Mouse (Mus musculus): ENCODE data around the gene Sestd1. TPM values are rescaled to one million over a fixed set of nuclear protein-coding genes. Genes with fewer than 3 reads are reported as not detected.
A peak's percentile ranks its signal among the peaks of the same experiment; 100 is the strongest.

Gene Sestd1
- polyA plus RNA-seq, 1 experiment from 2014 or later, result 22.0 TPM

- ATAC-seq, result no peak; the same call in 1 of the 2 replicates
- H3K4me1 ChIP-seq (ENCODE audit: control insufficient read depth, insufficient read depth, low read depth, low read length), result peaks cover 12% of the 10 kb centered on the region
- peaks cover 3% of the 10 kb centered on the region; the same call in 1 of the 2 replicates for H3K36me3 ChIP-seq (ENCODE audit: control insufficient read depth, insufficient read depth, low read length)
- no peaks in the 10 kb centered on the region for H3K27me3 ChIP-seq (replicated peaks; ENCODE audit: control insufficient read depth, insufficient read depth, low read length)
- no peak overlapping the region for H3K4me2 ChIP-seq (ENCODE audit: low read length)
- no peaks in the 10 kb centered on the region for H3K9me3 ChIP-seq (ENCODE audit: control insufficient read depth, low read length)
- WGBS, result 78% methylated on average over 3 of the region's 3 CpGs
- H3K9ac ChIP-seq (ENCODE audit: low read depth, low read length), result no peak overlapping the region
- no peak overlapping the region for H3K27ac ChIP-seq (ENCODE audit: low read depth, low read length)
- H3K4me3 ChIP-seq (ENCODE audit: low read length), result no peak overlapping the region
Measured at GRCm38 (mm10) chr2:77245806-77246205, 34.6 kb downstream of the Sestd1 start.

DNA sequence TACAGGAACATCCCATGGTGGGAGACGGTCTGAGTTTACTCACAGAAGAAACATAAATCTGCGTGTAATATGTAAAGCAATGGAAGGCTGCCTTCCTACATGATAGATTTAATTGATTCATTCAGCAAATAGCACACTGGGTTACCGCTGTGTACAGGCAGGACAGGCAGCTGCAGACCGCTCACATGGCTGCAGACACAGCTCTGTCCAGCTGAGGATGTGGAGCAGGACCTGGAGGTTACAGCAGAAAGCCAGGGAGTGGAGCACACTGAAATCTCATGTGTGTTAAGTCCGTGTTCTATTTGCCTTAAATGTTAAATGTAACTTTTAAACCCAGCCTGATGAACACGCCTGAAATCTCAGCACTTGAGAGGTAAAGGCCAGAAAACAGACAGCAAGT lies 38.1 kb downstream of the Sestd1 start:
- H3K9ac ChIP-seq (ENCODE audit: low read depth, low read length), result no peak overlapping the region
- 92% methylated on average over 6 of the region's 6 CpGs for WGBS
- no peak overlapping the region for H3K4me3 ChIP-seq (ENCODE audit: low read length)
- no peaks in the 10 kb centered on the region for H3K27me3 ChIP-seq (replicated peaks; ENCODE audit: control insufficient read depth, insufficient read depth, low read length)
- H3K9me3 ChIP-seq (ENCODE audit: control insufficient read depth, low read length), result no peaks in the 10 kb centered on the region
- no peak overlapping the region for H3K4me2 ChIP-seq (ENCODE audit: low read length)
- H3K4me1 ChIP-seq (ENCODE audit: control insufficient read depth, insufficient read depth, low read depth, low read length), result peaks cover 2% of the 10 kb centered on the region; the same call in 1 of the 2 replicates
- ATAC-seq, result no peak
- H3K36me3 ChIP-seq (ENCODE audit: control insufficient read depth, insufficient read depth, low read length), result peaks cover 8% of the 10 kb centered on the region
- H3K27ac ChIP-seq (ENCODE audit: low read depth, low read length), result no peak overlapping the region

GRCm38 (mm10) chr2:77238607-77239006 lies 41.8 kb downstream of the Sestd1 start:
- ATAC-seq, result no peak
- H3K27ac ChIP-seq (ENCODE audit: low read depth, low read length), result no peak overlapping the region
- H3K4me1 ChIP-seq (ENCODE audit: control insufficient read depth, insufficient read depth, low read depth, low read length), result no peaks in the 10 kb centered on the region
- WGBS, result 95% methylated on average over 3 of the region's 3 CpGs
- H3K36me3 ChIP-seq (ENCODE audit: control insufficient read depth, insufficient read depth, low read length), result peaks cover 14% of the 10 kb centered on the region
- no peaks in the 10 kb centered on the region for H3K9me3 ChIP-seq (ENCODE audit: control insufficient read depth, low read length)
- H3K4me2 ChIP-seq (ENCODE audit: low read length), result no peak overlapping the region
- H3K9ac ChIP-seq (ENCODE audit: low read depth, low read length), result no peak overlapping the region
- H3K4me3 ChIP-seq (ENCODE audit: low read length), result no peak overlapping the region
- no peaks in the 10 kb centered on the region for H3K27me3 ChIP-seq (replicated peaks; ENCODE audit: control insufficient read depth, insufficient read depth, low read length)

DNA sequence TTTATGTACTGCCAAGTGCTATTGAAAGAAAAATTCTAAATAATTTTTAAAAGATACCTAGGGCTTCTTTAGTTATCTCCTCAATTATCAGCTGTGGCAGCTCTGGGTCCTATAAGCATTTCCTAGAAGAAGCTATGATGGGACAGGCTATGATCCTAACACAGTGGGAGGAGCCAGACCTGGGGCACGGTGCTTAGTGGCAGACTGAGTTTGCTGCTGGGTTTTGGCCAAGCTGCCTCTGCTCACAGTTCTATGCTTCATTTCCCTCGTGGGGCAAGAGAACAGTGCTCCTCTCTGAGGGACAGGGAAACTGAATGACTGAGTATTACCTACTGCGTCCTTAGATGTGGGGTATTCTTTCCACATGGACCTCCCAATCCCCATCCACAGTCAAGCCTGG lies 42.3 kb downstream of the Sestd1 start:
- Histone ChIP-seq H3K4me1 (ENCODE audit: control insufficient read depth, insufficient read depth, low read depth, low read length) (no peaks in the 10 kb centered on the region), H3K27me3 (replicated peaks; ENCODE audit: control insufficient read depth, insufficient read depth, low read length) (no peaks in the 10 kb centered on the region), H3K4me2 (ENCODE audit: low read length) (no peak overlapping the region), H3K27ac (ENCODE audit: low read depth, low read length) (no peak overlapping the region), H3K9ac (ENCODE audit: low read depth, low read length) (no peak overlapping the region), H3K36me3 (ENCODE audit: control insufficient read depth, insufficient read depth, low read length) (peaks cover 20% of the 10 kb centered on the region), H3K9me3 (ENCODE audit: control insufficient read depth, low read length) (no peaks in the 10 kb centered on the region), H3K4me3 (ENCODE audit: low read length) (no peak overlapping the region)
- 57% methylated on average over 3 of the region's 3 CpGs for WGBS
- 0 out of 2 replicates have a peak, but pooled peaks have one; percentile 30 for ATAC-seq

- H3K4me1 ChIP-seq (ENCODE audit: control insufficient read depth, insufficient read depth, low read depth, low read length), result no peaks in the 10 kb centered on the region
- no peak overlapping the region for H3K4me2 ChIP-seq (ENCODE audit: low read length)
- H3K36me3 ChIP-seq (ENCODE audit: control insufficient read depth, insufficient read depth, low read length), result peaks cover 31% of the 10 kb centered on the region
- ATAC-seq, result peak; percentile 34
- 82% methylated on average over 4 of the region's 4 CpGs for WGBS
- H3K9ac ChIP-seq (ENCODE audit: low read depth, low read length), result no peak overlapping the region
- H3K27ac ChIP-seq (ENCODE audit: low read depth, low read length), result no peak overlapping the region
- H3K27me3 ChIP-seq (replicated peaks; ENCODE audit: control insufficient read depth, insufficient read depth, low read length), result no peaks in the 10 kb centered on the region
- no peaks in the 10 kb centered on the region for H3K9me3 ChIP-seq (ENCODE audit: control insufficient read depth, low read length)
- no peak overlapping the region for H3K4me3 ChIP-seq (ENCODE audit: low read length)
Measured at GRCm38 (mm10) chr2:77236860-77237259, 43.5 kb downstream of the Sestd1 start.

DNA sequence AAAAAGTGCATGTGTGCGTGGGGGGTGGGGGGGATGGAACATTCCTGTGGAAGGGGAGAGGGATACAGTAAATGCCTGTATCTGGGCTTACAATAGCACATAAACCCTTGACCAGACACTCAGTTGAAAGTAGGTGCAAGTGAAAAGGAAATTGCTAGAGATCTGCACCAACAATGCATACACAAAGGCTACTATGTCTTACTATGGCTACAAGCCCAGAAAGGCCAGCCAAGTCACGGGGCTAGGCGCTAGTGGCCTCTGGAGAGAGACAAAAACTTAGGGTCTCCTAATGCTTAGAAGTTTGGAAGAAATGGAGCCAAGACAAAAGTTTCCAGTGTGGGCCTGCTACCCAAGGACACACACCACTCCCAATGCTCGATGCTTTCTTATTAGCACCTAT lies 44.5 kb downstream of the Sestd1 start:
- WGBS, result 76% methylated on average over 4 of the region's 4 CpGs
- Histone ChIP-seq H3K4me2 (ENCODE audit: low read length) (no peak overlapping the region), H3K4me1 (ENCODE audit: control insufficient read depth, insufficient read depth, low read depth, low read length) (no peaks in the 10 kb centered on the region), H3K36me3 (ENCODE audit: control insufficient read depth, insufficient read depth, low read length) (peaks cover 37% of the 10 kb centered on the region), H3K4me3 (ENCODE audit: low read length) (no peak overlapping the region), H3K9ac (ENCODE audit: low read depth, low read length) (no peak overlapping the region), H3K27ac (ENCODE audit: low read depth, low read length) (no peak overlapping the region), H3K9me3 (ENCODE audit: control insufficient read depth, low read length) (no peaks in the 10 kb centered on the region), H3K27me3 (replicated peaks; ENCODE audit: control insufficient read depth, insufficient read depth, low read length) (no peaks in the 10 kb centered on the region)
- no peak for ATAC-seq

GRCm38 (mm10) chr2:77232604-77233003 lies 47.8 kb downstream of the Sestd1 start:
- no peak overlapping the region for H3K27ac ChIP-seq (ENCODE audit: low read depth, low read length)
- H3K9me3 ChIP-seq (ENCODE audit: control insufficient read depth, low read length), result no peaks in the 10 kb centered on the region
- H3K27me3 ChIP-seq (replicated peaks; ENCODE audit: control insufficient read depth, insufficient read depth, low read length), result no peaks in the 10 kb centered on the region
- 93% methylated on average over 2 of the region's 2 CpGs for WGBS
- peaks cover 35% of the 10 kb centered on the region for H3K36me3 ChIP-seq (ENCODE audit: control insufficient read depth, insufficient read depth, low read length)
- H3K4me3 ChIP-seq (ENCODE audit: low read length), result no peak overlapping the region
- no peak overlapping the region for H3K4me2 ChIP-seq (ENCODE audit: low read length)
- H3K9ac ChIP-seq (ENCODE audit: low read depth, low read length), result no peak overlapping the region
- no peak for ATAC-seq
- no peaks in the 10 kb centered on the region for H3K4me1 ChIP-seq (ENCODE audit: control insufficient read depth, insufficient read depth, low read depth, low read length)

DNA sequence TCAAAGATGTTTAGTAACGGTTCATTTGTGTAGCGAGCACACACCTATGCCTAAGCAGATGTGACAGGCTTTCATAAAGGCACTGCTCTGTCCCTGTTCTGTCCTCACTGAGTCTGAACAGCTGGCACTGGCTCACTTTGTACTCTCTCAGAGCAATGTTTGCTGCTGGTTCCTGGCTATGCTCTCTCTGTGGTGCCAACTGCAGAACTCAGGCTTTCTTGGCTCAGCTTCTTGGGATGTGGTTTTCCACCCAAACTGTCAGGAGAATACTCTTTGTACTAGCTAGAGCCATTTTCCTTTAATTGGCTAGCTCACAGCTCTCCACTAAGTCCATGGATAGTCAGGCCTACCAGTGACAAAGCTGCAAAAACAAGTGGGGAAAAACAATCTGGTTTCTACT lies 59.4 kb downstream of the Sestd1 start:
- H3K9me3 ChIP-seq (ENCODE audit: control insufficient read depth, low read length), result no peaks in the 10 kb centered on the region
- no peaks in the 10 kb centered on the region; the same call in 1 of the 2 replicates for H3K36me3 ChIP-seq (ENCODE audit: control insufficient read depth, insufficient read depth, low read length)
- no peaks in the 10 kb centered on the region for H3K27me3 ChIP-seq (replicated peaks; ENCODE audit: control insufficient read depth, insufficient read depth, low read length)

GRCm38 (mm10) chr2:77212885-77213284 lies 67.5 kb downstream of the Sestd1 start:
- H3K4me2 ChIP-seq (ENCODE audit: low read length), result no peak overlapping the region
- H3K4me3 ChIP-seq (ENCODE audit: low read length), result no peak overlapping the region
- no peak overlapping the region for H3K9ac ChIP-seq (ENCODE audit: low read depth, low read length)
- no peaks in the 10 kb centered on the region for H3K4me1 ChIP-seq (ENCODE audit: control insufficient read depth, insufficient read depth, low read depth, low read length)
- no peaks in the 10 kb centered on the region for H3K27me3 ChIP-seq (replicated peaks; ENCODE audit: control insufficient read depth, insufficient read depth, low read length)
- WGBS, result 61% methylated on average over 5 of the region's 5 CpGs
- no peaks in the 10 kb centered on the region for H3K9me3 ChIP-seq (ENCODE audit: control insufficient read depth, low read length)
- peaks cover 8% of the 10 kb centered on the region; the same call in 1 of the 2 replicates for H3K36me3 ChIP-seq (ENCODE audit: control insufficient read depth, insufficient read depth, low read length)
- H3K27ac ChIP-seq (ENCODE audit: low read depth, low read length), result no peak overlapping the region
- no peak for ATAC-seq

More for the DNA sequence above, 59.4 kb downstream of the Sestd1 start:
- H3K4me3 ChIP-seq (ENCODE audit: low read length), result no peak overlapping the region
- H3K4me2 ChIP-seq (ENCODE audit: low read length), result no peak overlapping the region
- no peak overlapping the region for H3K27ac ChIP-seq (ENCODE audit: low read depth, low read length)
- peak; percentile 76 for ATAC-seq
- no peak overlapping the region for H3K9ac ChIP-seq (ENCODE audit: low read depth, low read length)
- 72% methylated on average over 2 of the region's 2 CpGs for WGBS
- no peaks in the 10 kb centered on the region for H3K4me1 ChIP-seq (ENCODE audit: control insufficient read depth, insufficient read depth, low read depth, low read length)

DNA sequence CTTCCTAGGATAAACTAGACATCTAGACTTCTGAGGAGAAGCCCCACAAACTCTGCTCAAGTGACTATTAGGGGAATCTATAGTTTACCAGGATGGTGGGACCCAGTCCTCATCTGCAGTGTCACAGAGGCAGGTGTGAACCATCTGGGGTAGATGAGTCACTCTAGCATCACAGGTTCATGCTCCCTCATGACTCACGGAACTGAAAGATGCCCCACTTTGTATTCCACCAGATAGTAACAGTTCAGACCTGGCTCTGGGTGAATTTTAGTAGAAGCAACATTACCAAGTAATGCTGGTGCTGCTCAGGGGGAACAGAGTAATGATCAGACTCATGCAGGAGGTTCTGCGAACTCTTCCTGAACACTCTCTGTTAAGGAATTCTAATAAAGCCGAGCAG lies 73.4 kb downstream of the Sestd1 start:
- H3K4me2 ChIP-seq (ENCODE audit: low read length), result no peak overlapping the region
- WGBS, result 92% methylated on average over 3 of the region's 3 CpGs
- no peaks in the 10 kb centered on the region for H3K4me1 ChIP-seq (ENCODE audit: control insufficient read depth, insufficient read depth, low read depth, low read length)
- peaks cover 4% of the 10 kb centered on the region; the same call in 1 of the 2 replicates for H3K36me3 ChIP-seq (ENCODE audit: control insufficient read depth, insufficient read depth, low read length)
- no peaks in the 10 kb centered on the region for H3K9me3 ChIP-seq (ENCODE audit: control insufficient read depth, low read length)
- no peaks in the 10 kb centered on the region for H3K27me3 ChIP-seq (replicated peaks; ENCODE audit: control insufficient read depth, insufficient read depth, low read length)
- H3K4me3 ChIP-seq (ENCODE audit: low read length), result no peak overlapping the region
- no peak overlapping the region for H3K9ac ChIP-seq (ENCODE audit: low read depth, low read length)
- ATAC-seq, result no peak
- H3K27ac ChIP-seq (ENCODE audit: low read depth, low read length), result no peak overlapping the region

All from hindbrain, embryonic 16.5 days (tissue).